Mouse (Mus musculus): ENCODE measurements around the gene Olfr287. TPM values are rescaled to one million over a fixed set of nuclear protein-coding genes. Genes with fewer than 3 reads are reported as not detected.

Gene Olfr287
- not detected for polyA plus RNA-seq (2021)

DNA sequence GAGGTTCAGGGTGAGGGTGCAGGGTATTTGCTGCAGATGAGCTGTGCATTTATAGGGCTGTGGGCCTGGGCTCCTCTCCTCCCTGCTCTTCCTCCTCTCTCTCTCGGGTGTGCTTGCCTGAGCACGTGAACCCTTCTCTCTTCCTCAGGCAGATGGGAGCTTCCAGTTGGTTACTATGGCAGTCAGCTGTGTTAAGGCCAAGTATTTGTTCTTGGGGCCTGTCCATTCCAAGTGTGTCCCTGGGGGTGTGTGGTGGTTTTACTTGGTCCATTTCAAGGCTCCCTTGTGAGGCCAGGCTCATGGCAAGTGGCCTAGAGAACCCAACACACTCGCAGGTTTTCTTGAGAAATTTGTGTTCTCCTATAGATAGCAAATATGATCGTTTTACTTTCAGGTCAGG is at the start of gene Olfr287, which contains the start of gene Gm44579:
TSS of gene Olfr287 (minus strand) at position 180 of the 400 bp plus-strand sequence.
TSS of gene Gm44579 (minus strand) at position 101 of the 400 bp plus-strand sequence.
- DNase-seq (ENCODE audit: low read depth, low spot score): no peak
- CTCF ChIA-PET: no interaction called here
- in situ Hi-C loops (cut with MboI; ENCODE audit: low pct_unique_long_range_greater_than_20kb): no loop called here

DNA sequence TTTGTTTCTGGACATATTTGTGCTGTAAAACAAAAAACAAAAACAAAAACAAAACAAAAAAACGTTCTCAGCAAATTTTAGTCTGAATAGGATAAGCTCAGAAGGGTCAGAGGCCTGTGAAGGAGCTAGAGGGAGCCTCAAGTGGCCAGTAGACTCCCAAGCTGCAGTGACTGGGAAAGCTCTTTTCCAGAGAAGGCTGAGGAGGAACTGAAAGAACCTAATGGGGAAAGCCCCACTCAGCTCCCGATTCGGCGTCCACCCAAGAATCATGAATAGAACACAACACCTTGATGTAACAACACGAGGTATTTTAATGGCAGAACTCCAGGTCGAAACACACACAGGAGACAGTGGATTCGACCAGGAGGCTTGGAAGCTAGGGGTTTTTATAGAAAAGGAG is 36.9 kb upstream of the Olfr287 start:
- no peaks in the 10 kb centered on the region for H3K27me3 ChIP-seq
- POLR2A ChIA-PET: no interaction called here
- no peak for ATAC-seq
- in situ Hi-C loops (cut with MboI; ENCODE audit: low pct_unique_long_range_greater_than_20kb): no loop called here
- DNase-seq (ENCODE audit: low read depth, low spot score): no peak
- TF ChIP-seq CTCF (IDR thresholded peaks at IDR 0.05): no peak
- CTCF ChIA-PET: no interaction called here

More for the DNA sequence above, at the start of gene Olfr287, which contains the start of gene Gm44579:
- H3K27me3 ChIP-seq: peaks cover 3% of the 10 kb centered on the region
- no peak for TF ChIP-seq CTCF (IDR thresholded peaks at IDR 0.05)
- POLR2A ChIA-PET: no interaction called here
- ATAC-seq: no peak

DNA sequence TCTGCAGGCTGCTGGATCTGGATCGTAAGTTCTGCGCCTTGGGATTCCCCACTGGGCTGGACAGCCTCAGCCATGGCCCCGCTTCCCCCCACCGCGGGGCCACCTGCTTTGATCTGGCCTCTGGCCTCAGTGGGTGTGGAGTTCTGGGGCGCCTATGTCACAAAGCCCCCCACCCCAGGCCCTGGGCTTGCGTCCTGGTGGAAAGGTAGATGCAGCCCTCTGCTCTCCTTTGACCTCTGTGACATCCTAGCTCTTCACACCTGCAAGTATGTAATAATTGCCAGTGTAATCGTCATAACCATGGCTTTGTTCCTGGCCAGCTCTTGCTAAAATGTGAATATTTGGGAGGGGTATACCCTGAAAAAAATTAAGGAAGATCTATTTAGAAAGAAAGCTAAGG is 36.3 kb upstream of the Olfr287 start, which contains the start of gene H1fnt:
TSS of gene H1fnt (minus strand) at position 101 of the 400 bp plus-strand sequence.
- H3K27me3 ChIP-seq: no peaks in the 10 kb centered on the region
- in situ Hi-C loops (cut with MboI; ENCODE audit: low pct_unique_long_range_greater_than_20kb): no loop called here
- POLR2A ChIA-PET: no interaction called here

DNA sequence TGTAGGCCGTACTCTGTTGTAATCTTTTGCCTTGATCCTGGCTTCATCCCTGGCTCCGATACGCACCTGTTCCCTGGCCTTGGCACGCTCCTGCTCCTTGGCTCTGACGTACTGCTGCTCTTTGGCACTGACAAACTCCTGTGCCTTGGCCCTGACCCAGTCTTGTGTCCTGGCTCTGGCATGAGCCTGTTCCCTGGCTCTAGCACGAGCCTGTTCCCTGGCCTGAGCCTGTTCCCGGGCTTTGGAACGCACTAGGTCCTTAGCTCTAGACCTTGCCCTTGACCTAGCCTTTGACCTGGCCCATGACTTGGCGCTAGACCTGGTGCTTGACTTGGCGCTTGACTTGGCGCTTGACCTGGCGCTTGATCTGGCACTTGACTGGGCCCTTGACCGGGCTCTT is 35.4 kb upstream of the Olfr287 start:
- TF ChIP-seq CTCF (IDR thresholded peaks at IDR 0.05): no peak

More for the DNA sequence above, 36.3 kb upstream of the Olfr287 start, which contains the start of gene H1fnt:
- ATAC-seq (no peak), DNase-seq (ENCODE audit: low read depth, low spot score) (no peak)
- no peak for TF ChIP-seq CTCF (IDR thresholded peaks at IDR 0.05)
- CTCF ChIA-PET: no interaction called here

DNA sequence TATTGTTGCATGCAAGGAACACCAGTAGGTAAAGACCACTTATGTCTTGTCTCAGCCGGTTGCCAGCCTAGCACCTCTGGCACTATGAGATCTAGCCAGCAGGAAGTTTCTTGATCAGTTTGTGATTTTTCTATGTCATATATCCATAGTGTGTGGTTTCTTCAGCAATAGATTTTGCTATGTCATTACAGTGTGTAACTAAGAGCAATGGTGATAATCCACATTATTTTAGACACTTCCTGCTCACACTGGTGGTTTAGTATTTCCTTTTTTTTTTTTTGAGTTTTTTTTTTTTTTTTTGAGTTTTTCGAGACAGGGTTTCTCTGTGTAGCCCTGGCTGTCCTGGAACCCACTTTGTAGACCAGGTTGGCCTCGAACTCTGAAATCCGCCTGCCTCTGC is 14.6 kb upstream of the Olfr287 start:
- ChIA-PET POLR2A (no interaction called here), CTCF (no interaction called here)
- H3K27me3 ChIP-seq: peaks cover 18% of the 10 kb centered on the region
- DNase-seq (ENCODE audit: low read depth, low spot score) (no peak), ATAC-seq (no peak)
- no peak for TF ChIP-seq CTCF (IDR thresholded peaks at IDR 0.05)
- in situ Hi-C loops (cut with MboI; ENCODE audit: low pct_unique_long_range_greater_than_20kb): no loop called here

More for the DNA sequence above, 35.4 kb upstream of the Olfr287 start:
- H3K27me3 ChIP-seq: no peaks in the 10 kb centered on the region
- DNase-seq (ENCODE audit: low read depth, low spot score): no peak
- in situ Hi-C loops (cut with MboI; ENCODE audit: low pct_unique_long_range_greater_than_20kb): no loop called here
- CTCF ChIA-PET: no interaction called here
- ATAC-seq: no peak
- POLR2A ChIA-PET: no interaction called here

DNA sequence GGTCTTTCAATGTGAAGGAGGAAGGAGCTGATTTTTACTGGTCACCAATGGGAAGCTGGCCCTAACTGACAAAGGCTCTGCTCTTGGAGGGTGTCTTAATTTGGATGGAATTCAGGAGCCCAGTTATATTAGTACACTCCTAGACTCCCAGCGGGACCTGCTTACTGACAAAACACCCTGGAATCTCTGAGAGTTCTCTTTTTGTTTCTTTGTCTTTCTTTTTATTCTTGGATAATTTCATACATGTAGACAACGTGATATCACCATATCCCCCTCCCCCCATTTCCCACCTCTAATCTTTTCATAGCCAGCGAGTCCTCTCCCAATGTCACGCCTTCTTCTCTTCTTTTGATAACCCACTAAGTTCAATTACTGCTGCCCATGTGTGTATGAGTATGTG is 13.5 kb upstream of the Olfr287 start, which contains the start of gene Olfr286:
TSS of gene Olfr286 (minus strand) at position 101 of the 400 bp plus-strand sequence.
- ChIA-PET POLR2A (no interaction called here), CTCF (no interaction called here)
- TF ChIP-seq CTCF (IDR thresholded peaks at IDR 0.05): no peak
- in situ Hi-C loops (cut with MboI; ENCODE audit: low pct_unique_long_range_greater_than_20kb): no loop called here
- no peak for DNase-seq (ENCODE audit: low read depth, low spot score)
- no peak for ATAC-seq
- H3K27me3 ChIP-seq: peaks cover 22% of the 10 kb centered on the region

DNA sequence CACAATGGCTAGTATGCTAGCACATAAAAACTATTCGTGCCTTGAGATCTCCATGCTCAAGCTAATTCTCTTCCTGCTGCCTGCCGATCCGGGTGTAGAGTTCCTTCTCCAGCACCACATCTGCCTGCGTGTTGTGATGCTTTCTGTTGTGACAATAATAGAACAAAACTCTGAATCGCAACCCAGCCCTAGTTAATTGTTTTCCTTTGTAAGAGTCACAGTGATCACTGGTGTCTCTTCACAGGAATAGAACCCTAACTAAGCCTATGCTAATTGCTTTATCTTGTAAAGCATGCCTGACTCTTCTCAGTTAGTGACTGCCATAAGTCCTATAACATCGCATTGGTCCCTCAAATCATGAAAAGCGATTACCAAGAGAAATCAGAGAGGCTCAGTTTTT is 5.2 kb upstream of the Olfr287 start:
- ATAC-seq (no peak), DNase-seq (ENCODE audit: low read depth, low spot score) (no peak)
- H3K27me3 ChIP-seq: peaks cover 14% of the 10 kb centered on the region
- CTCF ChIA-PET: no interaction called here
- POLR2A ChIA-PET: no interaction called here
- no peak for TF ChIP-seq CTCF (IDR thresholded peaks at IDR 0.05)
- in situ Hi-C loops (cut with MboI; ENCODE audit: low pct_unique_long_range_greater_than_20kb): no loop called here

DNA sequence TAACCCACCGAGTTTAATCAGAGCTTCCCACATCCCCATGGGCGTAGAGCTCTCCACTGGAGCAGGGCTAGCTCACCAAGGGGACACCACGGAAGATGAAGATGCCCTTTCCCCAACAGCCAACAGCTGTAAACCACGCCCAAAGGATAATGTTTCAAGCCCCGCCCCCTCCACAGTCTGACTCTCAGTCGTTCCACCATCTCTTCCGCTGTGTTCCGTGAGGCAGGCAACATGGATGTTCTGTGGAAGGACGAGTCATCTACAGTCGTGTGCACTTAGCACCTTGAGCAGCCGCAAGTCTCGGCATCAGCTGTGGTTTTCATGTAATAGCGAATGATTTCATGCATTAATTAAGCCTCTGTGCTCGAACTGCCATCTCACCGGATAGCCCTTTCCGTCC is 4.8 kb upstream of the Olfr287 start:
- in situ Hi-C loops (cut with MboI; ENCODE audit: low pct_unique_long_range_greater_than_20kb): no loop called here
- POLR2A ChIA-PET: no interaction called here
- peaks cover 9% of the 10 kb centered on the region for H3K27me3 ChIP-seq
- ATAC-seq (no peak), DNase-seq (ENCODE audit: low read depth, low spot score) (no peak)
- TF ChIP-seq CTCF (IDR thresholded peaks at IDR 0.05): no peak
- CTCF ChIA-PET: no interaction called here

DNA sequence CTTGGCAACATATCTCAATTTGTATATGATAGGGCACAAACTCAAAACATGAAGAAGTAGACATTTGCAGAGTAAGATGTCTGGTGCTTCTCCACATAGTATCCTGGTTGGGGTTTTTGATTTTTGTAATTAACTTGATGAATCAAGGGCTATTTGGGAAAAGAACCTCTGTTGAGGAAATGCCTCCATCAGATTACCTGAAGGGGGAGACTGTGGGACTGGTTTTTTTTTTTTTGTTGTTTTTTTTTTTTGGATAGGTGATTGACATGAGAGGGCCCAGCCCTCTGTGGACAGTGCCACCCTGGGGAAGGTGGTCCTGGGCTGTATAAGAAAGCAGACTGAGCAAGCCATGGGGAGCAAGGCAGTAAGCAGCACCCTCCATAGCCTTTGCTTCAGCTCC is 1.5 kb upstream of the Olfr287 start:
- peaks cover 3% of the 10 kb centered on the region for H3K27me3 ChIP-seq
- DNase-seq (ENCODE audit: low read depth, low spot score): no peak
- TF ChIP-seq CTCF (IDR thresholded peaks at IDR 0.05): no peak
- ChIA-PET POLR2A (no interaction called here), CTCF (no interaction called here)
- in situ Hi-C loops (cut with MboI; ENCODE audit: low pct_unique_long_range_greater_than_20kb): no loop called here
- no peak for ATAC-seq

DNA sequence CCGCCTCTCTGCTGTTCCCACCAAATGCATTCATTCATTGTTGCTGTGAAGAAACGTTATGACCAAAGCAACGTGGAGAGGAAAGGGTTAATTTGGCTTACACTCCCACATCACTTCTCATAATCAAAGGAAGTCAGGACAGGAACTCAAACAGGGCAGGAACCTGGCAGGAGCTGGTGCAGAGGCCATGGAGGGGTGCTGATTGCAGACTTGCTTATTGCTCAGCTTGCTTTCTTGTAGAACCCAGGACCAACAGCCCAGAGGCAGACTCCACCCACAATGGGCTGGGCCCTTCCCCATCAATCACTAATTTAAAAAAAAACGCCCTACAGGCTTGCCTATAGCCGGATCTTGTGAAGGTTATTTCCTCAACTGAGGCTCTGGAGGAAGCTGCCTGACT is 6.7 kb downstream of the Olfr287 start:
- ATAC-seq (no peak), DNase-seq (ENCODE audit: low read depth, low spot score) (no peak)
- ChIA-PET CTCF (interaction anchor here (1.2 to 1.4 kb wide), 2 partner anchors 11 to 33 kb away, joined by 4 read pairs; no protein-coding TSS in a partner anchor), POLR2A (interaction anchor here (0.6 kb wide), 2 partner anchors 68 to 124 kb away, joined by 3 read pairs; no protein-coding TSS in a partner anchor)
- no peaks in the 10 kb centered on the region for H3K27me3 ChIP-seq
- in situ Hi-C loops (cut with MboI; ENCODE audit: low pct_unique_long_range_greater_than_20kb): no loop called here
- no peak for TF ChIP-seq CTCF (IDR thresholded peaks at IDR 0.05)

DNA sequence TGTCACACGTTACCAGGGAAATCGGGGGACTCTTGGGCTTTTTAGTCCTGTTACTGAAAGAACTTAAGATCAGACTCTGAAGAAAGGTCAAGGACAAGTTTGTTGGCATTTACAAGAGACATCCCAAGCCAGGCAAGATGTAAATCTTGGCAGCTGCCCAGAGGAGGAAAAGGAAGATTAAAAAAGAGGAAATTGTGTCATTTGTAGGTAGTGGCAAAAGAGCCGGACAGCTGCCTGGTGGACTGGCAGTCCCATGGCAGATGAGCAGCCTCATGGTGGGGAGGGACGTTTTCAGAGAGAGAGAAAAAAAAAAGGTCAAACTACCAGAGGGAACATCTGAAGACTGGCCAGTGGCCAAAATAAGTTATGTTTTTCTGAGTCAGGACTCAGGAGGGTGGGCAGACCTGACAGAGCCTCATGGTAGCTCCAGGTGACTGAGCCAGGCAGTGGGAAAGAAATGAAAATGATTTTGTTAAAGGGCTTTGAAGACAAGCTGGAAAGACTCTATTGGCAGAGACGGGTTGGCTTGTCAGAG is 7.5 kb downstream of the Olfr287 start:
- TF ChIP-seq CTCF (IDR thresholded peaks at IDR 0.05): no peak
- POLR2A ChIA-PET: interaction anchor here (0.6 kb wide), 1 partner anchor 124 kb away, joined by 3 read pairs; no protein-coding TSS in a partner anchor
- no peak for DNase-seq (ENCODE audit: low read depth, low spot score)
- CTCF ChIA-PET: interaction anchor here (1.2 to 1.4 kb wide), 2 partner anchors 10 to 32 kb away, joined by 4 read pairs; no protein-coding TSS in a partner anchor
- in situ Hi-C loops (cut with MboI; ENCODE audit: low pct_unique_long_range_greater_than_20kb): no loop called here
- no peak for ATAC-seq
- H3K27me3 ChIP-seq: no peaks in the 10 kb centered on the region
